30 mouse cellular contexts compared by ENCODE assay signal in the genomic region with DNA sequence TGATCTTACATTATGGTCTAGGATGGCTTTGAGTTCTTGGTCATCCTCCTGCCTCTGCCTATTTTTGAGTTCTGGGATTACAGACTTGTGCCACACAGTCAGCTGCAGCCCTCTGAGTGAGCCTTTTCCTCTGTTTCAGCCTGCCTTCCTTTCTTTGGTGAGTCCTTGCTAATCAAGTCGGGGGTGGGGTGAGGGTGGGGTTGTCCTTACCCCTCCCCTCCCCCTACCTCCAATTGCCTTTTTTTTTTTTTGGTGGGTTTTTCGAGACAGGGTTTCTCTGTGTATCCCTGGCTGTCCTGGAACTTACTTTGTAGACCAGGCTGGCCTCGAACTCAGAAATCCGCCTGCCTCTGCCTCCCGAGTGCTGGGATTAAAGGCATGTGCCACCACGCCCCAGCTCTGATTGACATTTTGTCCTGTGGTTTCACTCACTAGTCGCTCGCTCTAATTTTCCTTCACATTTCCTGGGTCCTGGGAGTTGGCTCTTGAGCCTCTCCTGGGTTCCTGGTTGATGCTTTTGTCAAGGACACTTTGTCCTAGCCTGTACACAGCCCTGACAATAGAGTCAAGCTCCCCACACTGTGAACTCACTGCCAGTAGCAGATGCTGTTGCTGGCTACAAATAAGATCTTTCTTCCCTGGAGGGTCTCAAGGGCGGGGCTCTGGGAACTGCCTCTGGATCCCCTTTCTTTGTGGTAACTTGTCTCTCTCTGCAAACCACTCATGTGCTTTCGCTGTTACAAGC. TPM values are rescaled to one million over a fixed set of nuclear protein-coding genes. Genes with fewer than 3 reads are reported as not detected.
"Had no signal": no experiment of that assay in that cellular context is flagged by ENCODE, and none has a peak within 500 bp of the region (broad histone marks: within the 10 kb centered on the region; RNA-seq: fewer than 3 reads in every experiment).

No protein-coding gene starts in this region.

- H3K9ac ChIP-seq: hindbrain, embryonic 12.5 days; hindbrain, embryonic 14.5 days; intestine, embryonic 15.5 days; kidney, embryonic 15.5 days; limb, embryonic 12.5 days; liver, embryonic 13.5 days; liver, embryonic 15.5 days had no signal

- H3K4me3 ChIP-seq: heart, adult 2 months; hindbrain, embryonic 10.5 days; hindbrain, embryonic 12.5 days; intestine, embryonic 15.5 days; kidney, embryonic 15.5 days; limb, embryonic 10.5 days; limb, embryonic 12.5 days; liver, embryonic 13.5 days; liver, embryonic 15.5 days had no signal

- ATAC-seq: hindbrain, embryonic 16.5 days; inflammation-experienced regulatory T-cells, adult 6 months; intestine, embryonic 15.5 days; intestine, postnatal 0 days had no signal

- H3K4me1 ChIP-seq: hindbrain, embryonic 12.5 days; intestine, embryonic 15.5 days had no signal

- H3K36me3 ChIP-seq: hindbrain, embryonic 10.5 days; hindbrain, embryonic 12.5 days; intestine, embryonic 15.5 days; kidney, embryonic 15.5 days; limb, embryonic 10.5 days; limb, embryonic 12.5 days had no signal

- H3K27ac ChIP-seq: heart, adult 2 months; hindbrain, embryonic 10.5 days; hindbrain, embryonic 12.5 days; hindbrain, embryonic 14.5 days; intestine, embryonic 15.5 days; kidney, embryonic 15.5 days; kidney, postnatal 0 days; limb, embryonic 10.5 days; limb, embryonic 12.5 days; liver, embryonic 13.5 days; liver, embryonic 15.5 days had no signal

- DNase-seq: gastrocnemius, postnatal 14 days; gastrocnemius, postnatal 36 days; heart, adult 11 months; heart, adult 2 months; heart, postnatal 10 days; heart, postnatal 4 days; kidney, adult 18-20 months; kidney, adult 8-10 months; kidney, postnatal 14 days; kidney, postnatal 36 days; layer of hippocampus, adult 9-11 months; layer of hippocampus, postnatal 36 days; liver; liver, embryonic 13.5 days had no signal

- H3K4me2 ChIP-seq: heart, embryonic 11.5 days; hindbrain, embryonic 12.5 days; hindbrain, embryonic 14.5 days; intestine, embryonic 15.5 days; kidney, embryonic 15.5 days; limb, embryonic 12.5 days; liver, embryonic 11.5 days; liver, embryonic 13.5 days; liver, embryonic 15.5 days had no signal

- H3K27me3 ChIP-seq: hindbrain, embryonic 12.5 days; intestine, embryonic 15.5 days; kidney, embryonic 15.5 days; limb, embryonic 12.5 days; liver, embryonic 13.5 days; liver, embryonic 15.5 days had no signal

- H3K9me3 ChIP-seq: hindbrain, embryonic 10.5 days; hindbrain, embryonic 12.5 days; intestine, embryonic 15.5 days; kidney, embryonic 15.5 days; limb, embryonic 10.5 days; limb, embryonic 12.5 days; liver, embryonic 13.5 days; liver, embryonic 15.5 days had no signal

RNA-seq across cellular contexts. Expression of a gene that starts 36.4 kb away (rescaled TPM):
- polyA plus RNA-seq: gonadal fat pad, adult 2 months; heart, embryonic 14.5 days; kidney, postnatal 0 days; limb, embryonic 10.5 days; liver, embryonic 11.5 days; liver, embryonic 13.5 days; liver, embryonic 15.5 days had no signal
